Comparison of ENCODE assay signal across 15 mouse cellular contexts in genomic region chr10:39104803-39105449, GRCm38 (mm10). TPM values are rescaled to one million over a fixed set of nuclear protein-coding genes. Genes with fewer than 3 reads are reported as not detected.
"Had no signal": no experiment of that assay in that cellular context is flagged by ENCODE, and none has a peak within 500 bp of the region (broad histone marks: within the 10 kb centered on the region; RNA-seq: fewer than 3 reads in every experiment).

No protein-coding gene starts in this region.

- H3K4me3 ChIP-seq: kidney, embryonic 15.5 days; limb, embryonic 13.5 days; myocyte; neural tube, embryonic 15.5 days had no signal

- H3K9me3 ChIP-seq: kidney, embryonic 15.5 days; limb, embryonic 13.5 days; neural tube, embryonic 15.5 days had no signal

- DNase-seq: kidney, adult 2 months; kidney, postnatal 14 days; layer of hippocampus, adult 9-11 months; layer of hippocampus, postnatal 36 days; left cerebral cortex, postnatal 4 days; lung, adult 18-20 months; thymus, postnatal 4 days had no signal

- H3K4me2 ChIP-seq: kidney, embryonic 15.5 days; limb, embryonic 13.5 days; neural tube, embryonic 15.5 days had no signal

- H3K4me1 ChIP-seq: kidney, embryonic 15.5 days had no signal

- H3K36me3 ChIP-seq: neural tube, embryonic 15.5 days had no signal

- H3K9ac ChIP-seq: kidney, embryonic 15.5 days; limb, embryonic 13.5 days; liver, embryonic 14.5 days; neural tube, embryonic 15.5 days had no signal

- H3K27ac ChIP-seq: kidney, embryonic 15.5 days; limb, embryonic 13.5 days; liver, embryonic 14.5 days; neural tube, embryonic 15.5 days; stomach, postnatal 0 days had no signal

- H3K27me3 ChIP-seq: kidney, embryonic 15.5 days; limb, embryonic 13.5 days; neural tube, embryonic 15.5 days had no signal

RNA-seq across cellular contexts. Expression of gene Fam229b, which starts 28.8 kb away (rescaled TPM):
- total RNA-seq: megakaryocyte-erythroid progenitor cell, adult 5-6 weeks had no signal

RNA-seq across cellular contexts. Expression of gene Ccn6, which starts 58.7 kb away (rescaled TPM):
- total RNA-seq: megakaryocyte-erythroid progenitor cell, adult 5-6 weeks had no signal
- polyA plus RNA-seq: large intestine, adult 2 months; myocyte had no signal
